Mouse (Mus musculus): Measurements from ENCODE around the gene Gm3625.
"Not testable (repeated sequence)": the region's sequence is repeated elsewhere in the genome, so short reads cannot be mapped to it uniquely, and the experiment has no call there.

Gm3625 gene

DNA sequence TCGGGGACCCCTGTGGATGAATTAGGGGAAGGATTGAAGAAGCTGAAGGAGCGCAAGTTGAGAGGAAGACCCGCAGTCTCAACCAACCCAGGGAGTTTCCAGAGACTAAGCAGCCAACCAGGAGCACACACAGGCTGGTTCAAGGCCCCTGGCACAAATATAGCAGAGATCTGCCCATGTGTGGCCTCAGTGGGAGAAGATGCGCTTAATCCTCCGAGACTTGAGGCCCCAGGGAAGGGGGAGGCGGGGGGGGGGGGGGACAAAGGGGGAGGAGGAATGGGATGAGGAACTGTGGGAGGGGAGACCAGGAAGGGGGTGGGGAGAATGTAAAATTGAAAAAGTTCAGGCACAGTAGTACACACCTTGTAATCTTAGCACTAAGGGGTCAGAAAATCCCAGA lies 37.3 kb downstream of the Gm3625 start:
- no peak for DNase-seq (ENCODE audit: low read depth, low spot score)

DNA sequence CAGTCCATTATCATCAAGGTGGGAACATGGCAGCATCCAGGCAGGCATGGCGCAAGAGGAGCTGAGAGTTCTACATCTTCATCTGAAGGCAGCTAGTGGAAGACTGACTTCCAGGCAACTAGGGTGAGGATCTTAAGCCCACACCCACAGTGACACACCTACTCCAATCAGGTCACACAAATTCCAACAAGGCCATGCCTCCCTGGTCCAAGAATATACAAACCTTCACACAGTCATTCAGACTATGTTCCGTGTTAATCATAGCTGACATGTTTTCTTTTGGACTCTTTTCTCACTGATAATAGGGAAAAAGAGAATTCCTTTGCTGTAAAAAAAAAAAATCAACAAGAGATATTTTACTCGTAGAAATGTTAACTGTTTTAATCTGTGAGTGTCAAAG lies 39.0 kb downstream of the Gm3625 start:
- not testable (repeated sequence) for DNase-seq (ENCODE audit: low read depth, low spot score)

DNA sequence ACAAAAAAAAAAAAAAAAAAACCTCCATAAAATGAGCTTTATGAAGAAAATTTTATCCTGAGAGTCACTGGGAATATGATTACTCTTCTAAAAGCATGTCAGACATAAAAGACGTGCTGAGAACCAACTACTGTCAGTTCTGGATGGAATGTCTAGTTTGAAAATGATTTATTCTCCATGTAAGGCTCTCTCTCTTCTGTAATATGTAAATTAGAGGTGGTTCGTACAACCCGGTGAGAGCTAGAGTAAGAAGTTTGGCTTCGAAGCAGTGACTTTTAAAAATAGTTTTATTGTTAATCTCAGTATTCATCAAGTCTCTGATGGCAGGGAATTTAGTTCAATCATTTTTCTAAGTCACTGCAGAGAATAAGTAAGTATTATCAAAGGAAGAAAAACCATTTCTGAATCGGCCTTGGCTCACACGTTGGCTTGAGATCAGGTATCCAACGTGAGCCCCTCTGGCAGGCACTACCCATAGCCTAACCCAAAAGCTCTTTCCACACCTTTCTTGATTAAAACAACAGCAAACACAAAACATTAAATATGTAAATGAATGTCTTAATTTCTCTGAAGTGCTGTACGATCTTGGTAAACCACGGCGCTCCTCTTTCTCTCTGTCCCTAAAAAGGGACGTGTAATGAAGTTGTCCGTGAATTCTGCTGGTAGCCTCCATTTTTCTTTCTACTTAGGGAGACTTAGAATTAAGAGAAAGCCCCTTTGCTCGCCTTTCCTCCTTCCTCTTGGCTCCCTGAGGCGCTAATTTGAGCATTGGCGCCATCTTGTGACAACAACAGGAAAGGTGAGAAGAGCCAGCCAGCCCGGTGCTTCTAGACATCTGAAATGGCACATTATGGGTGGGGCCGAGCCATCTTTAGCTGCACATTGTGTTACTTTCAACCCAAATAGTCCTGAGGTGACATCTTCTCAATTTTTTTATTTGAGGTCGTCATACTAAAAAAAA lies 44.4 kb downstream of the Gm3625 start:
- DNase-seq (ENCODE audit: low read depth, low spot score) = peak; percentile 88

DNA sequence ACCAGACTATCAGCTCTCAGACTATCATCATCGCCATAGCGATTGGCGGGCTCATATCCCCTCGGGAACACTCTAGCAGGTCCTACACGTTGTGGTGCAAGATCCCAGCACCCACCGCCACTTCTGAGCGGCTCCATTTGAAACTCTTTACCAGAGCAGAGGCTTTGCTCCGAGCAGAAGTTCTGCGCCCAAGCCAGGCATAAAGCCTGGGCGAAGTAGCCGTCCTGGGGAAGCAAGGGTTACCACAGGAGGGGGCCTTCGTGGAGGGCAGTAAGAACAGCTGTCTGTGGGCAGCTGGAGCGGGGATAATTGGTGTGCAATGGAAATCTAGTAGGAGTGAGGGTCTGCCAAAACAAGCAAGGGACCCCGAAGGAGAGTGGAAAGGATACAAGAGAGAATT lies 45.2 kb downstream of the Gm3625 start:
- no peak for DNase-seq (ENCODE audit: low read depth, low spot score)

DNA sequence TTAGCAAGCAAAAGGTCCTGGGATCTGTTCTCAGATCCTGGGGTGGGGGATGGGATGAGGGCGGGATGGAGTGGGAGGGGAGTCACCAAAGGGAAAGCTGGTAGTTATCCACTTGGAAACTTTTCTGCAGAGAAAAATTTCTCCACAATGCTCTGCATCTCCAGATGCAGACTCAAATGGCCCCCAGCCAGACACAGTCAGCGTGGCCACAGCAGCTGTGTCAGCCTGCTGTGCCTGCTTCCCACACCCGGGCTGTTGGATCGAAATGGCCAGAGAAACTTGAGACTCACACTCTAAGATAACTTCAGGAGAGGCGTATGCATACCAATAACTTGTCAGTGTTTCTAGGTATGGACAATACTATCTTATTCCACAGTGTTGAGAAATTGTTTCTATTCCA lies 46.2 kb downstream of the Gm3625 start:
- no peak for DNase-seq (ENCODE audit: low read depth, low spot score)

DNA sequence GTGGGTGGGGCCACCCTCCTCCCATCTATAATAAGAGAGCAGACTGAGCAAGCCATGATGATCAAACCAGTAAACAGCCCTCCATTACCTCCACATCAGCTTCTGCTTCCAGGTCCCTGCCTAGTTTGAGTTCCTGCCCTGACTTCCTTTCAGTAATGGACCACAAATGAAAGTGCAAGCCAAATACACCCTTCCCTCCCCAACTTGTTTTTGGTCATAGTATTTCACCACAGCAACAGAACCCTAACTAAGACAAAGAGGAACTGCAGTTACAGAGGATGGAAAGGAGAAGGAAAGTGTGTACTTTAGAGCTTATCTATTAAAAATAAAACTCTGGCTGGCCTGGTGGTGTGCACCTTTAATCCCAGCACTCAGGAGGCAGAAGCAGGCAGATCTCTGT lies 47.3 kb downstream of the Gm3625 start:
- peak; percentile 21 for DNase-seq (ENCODE audit: low read depth, low spot score)

DNA sequence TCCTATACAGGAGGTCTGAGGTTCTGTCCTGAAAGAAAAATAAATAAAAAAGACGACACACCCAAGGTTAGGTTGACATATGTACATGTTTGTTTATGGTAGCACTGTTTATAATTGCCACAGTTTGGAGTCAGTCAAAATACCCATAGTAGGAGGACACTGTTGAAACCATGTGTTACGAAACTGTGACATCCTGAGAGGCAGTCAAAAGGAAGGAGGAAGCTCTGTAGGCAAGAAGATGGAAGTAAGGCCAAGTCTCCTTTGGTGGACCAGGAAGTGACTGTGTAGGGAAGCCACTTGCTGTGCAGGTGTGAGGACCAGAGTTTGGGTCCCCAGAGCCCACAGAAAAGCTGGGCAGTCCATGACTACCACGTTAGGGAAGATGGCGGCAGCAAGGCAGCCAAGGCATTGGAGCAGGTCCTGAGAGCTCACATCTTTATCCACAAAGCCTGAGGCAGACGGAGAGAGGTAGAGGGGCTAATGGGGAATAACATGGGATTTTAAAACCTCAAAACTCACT lies 48.3 kb downstream of the Gm3625 start:
- DNase-seq (ENCODE audit: low read depth, low spot score) = no peak

Measured in A20 (cell line).